Mouse (Mus musculus): ENCODE results near the gene Erbin.

Gene Erbin

GRCm38 (mm10) chr13:103912351-103912750, 8.0 kb downstream of the Erbin start:
- ATAC-seq (ENCODE audit: low TSS enrichment), result no peak

- ATAC-seq (ENCODE audit: low TSS enrichment), result no peak
These were observed 9.7 kb downstream of the Erbin start for GRCm38 (mm10) chr13:103910598-103910997.

GRCm38 (mm10) chr13:103909894-103910293, 10.4 kb downstream of the Erbin start:
- no peak for ATAC-seq (ENCODE audit: low TSS enrichment)

- ATAC-seq (ENCODE audit: low TSS enrichment), result no peak
These were observed 20.3 kb downstream of the Erbin start for GRCm38 (mm10) chr13:103900015-103900414.

GRCm38 (mm10) chr13:103897606-103898005, 22.7 kb downstream of the Erbin start:
- ATAC-seq (ENCODE audit: low TSS enrichment), result no peak

GRCm38 (mm10) chr13:103893065-103893464, 27.2 kb downstream of the Erbin start:
- no peak for ATAC-seq (ENCODE audit: low TSS enrichment)

GRCm38 (mm10) chr13:103890038-103890437, 30.3 kb downstream of the Erbin start:
- ATAC-seq (ENCODE audit: low TSS enrichment), result no peak

- ATAC-seq (ENCODE audit: low TSS enrichment), result no peak
These were observed 33.8 kb downstream of the Erbin start for GRCm38 (mm10) chr13:103886503-103886902.

GRCm38 (mm10) chr13:103881200-103881599, 39.1 kb downstream of the Erbin start:
- no peak for ATAC-seq (ENCODE audit: low TSS enrichment)

GRCm38 (mm10) chr13:103876743-103877142, 43.6 kb downstream of the Erbin start:
- no peak for ATAC-seq (ENCODE audit: low TSS enrichment)

- no peak for ATAC-seq (ENCODE audit: low TSS enrichment)
These were observed 44.3 kb downstream of the Erbin start for GRCm38 (mm10) chr13:103875823-103876514.

GRCm38 (mm10) chr13:103870786-103871185, 49.5 kb downstream of the Erbin start:
- ATAC-seq (ENCODE audit: low TSS enrichment), result no peak

GRCm38 (mm10) chr13:103870117-103870516, 50.2 kb downstream of the Erbin start:
- no peak for ATAC-seq (ENCODE audit: low TSS enrichment)

- no peak for ATAC-seq (ENCODE audit: low TSS enrichment)
These were observed 51.4 kb downstream of the Erbin start for GRCm38 (mm10) chr13:103868875-103869274.

- ATAC-seq (ENCODE audit: low TSS enrichment), result no peak
These were observed 58.3 kb downstream of the Erbin start for GRCm38 (mm10) chr13:103862041-103862440.

GRCm38 (mm10) chr13:103859041-103859440, 61.3 kb downstream of the Erbin start:
- ATAC-seq (ENCODE audit: low TSS enrichment), result no peak

- ATAC-seq (ENCODE audit: low TSS enrichment), result no peak
These were observed 72.7 kb downstream of the Erbin start for GRCm38 (mm10) chr13:103847614-103848013.

- ATAC-seq (ENCODE audit: low TSS enrichment), result no peak
These were observed 78.8 kb downstream of the Erbin start for GRCm38 (mm10) chr13:103841287-103842201.

- no peak for ATAC-seq (ENCODE audit: low TSS enrichment)
These were observed 81.7 kb downstream of the Erbin start for GRCm38 (mm10) chr13:103838619-103839018.

- ATAC-seq (ENCODE audit: low TSS enrichment), result no peak
These were observed 90.6 kb downstream of the Erbin start for GRCm38 (mm10) chr13:103829623-103830135.

GRCm38 (mm10) chr13:103822270-103822669, 98.0 kb downstream of the Erbin start:
- no peak for ATAC-seq (ENCODE audit: low TSS enrichment)

GRCm38 (mm10) chr13:103819377-103819776, 100.9 kb downstream of the Erbin start:
- no peak for ATAC-seq (ENCODE audit: low TSS enrichment)

GRCm38 (mm10) chr13:103817935-103818334, 102.4 kb downstream of the Erbin start:
- ATAC-seq (ENCODE audit: low TSS enrichment), result no peak
